Mouse (Mus musculus) embryonic facial prominence, embryonic 12.5 days (tissue): ENCODE data around the gene Foxred2. TPM values are rescaled to one million over a fixed set of nuclear protein-coding genes. Genes with fewer than 3 reads are reported as not detected.

Source experiments
- ATAC-seq: fragments of 200-750 bp; cut with Nextera tagmentation; 2 replicates; pipeline ENCODE4 v1.8.0; 2017; ENCODE audit not compliant: insufficient number of reproducible peaks, insufficient read depth, low FRiP score, low TSS enrichment
- H3K27ac ChIP-seq: fragments of 300-500 bp; sonication (generic); 2 replicates; pipeline ENCODE4 v1.5.1; 2016; ENCODE audit warnings: mild to moderate bottlenecking
- H3K27me3 ChIP-seq: fragments of 300-500 bp; sonication (generic); 2 replicates; pipeline ENCODE4 v1.6.1; 2016; ENCODE audit warnings: mild to moderate bottlenecking, moderate library complexity
- H3K36me3 ChIP-seq: fragments of 300-500 bp; sonication (generic); 2 replicates; pipeline ENCODE4 v1.6.1; 2016; ENCODE audit warnings: mild to moderate bottlenecking
- H3K4me1 ChIP-seq: fragments of 300-500 bp; sonication (generic); 2 replicates; pipeline ENCODE4 v1.6.1; 2016
- H3K4me2 ChIP-seq: fragments of 300-500 bp; sonication (generic); replicated peaks from 2 replicates; pipeline ENCODE4 v1.6.1; 2016; ENCODE audit warnings: mild to moderate bottlenecking, moderate library complexity
- H3K4me3 ChIP-seq: fragments of 300-500 bp; sonication (generic); 2 replicates; pipeline ENCODE4 v1.5.1; 2016; ENCODE audit warnings: mild to moderate bottlenecking
- H3K9ac ChIP-seq: fragments of 300-500 bp; sonication (generic); 2 replicates; pipeline ENCODE4 v1.6.1; 2016; ENCODE audit warnings: mild to moderate bottlenecking, moderate library complexity
- H3K9me3 ChIP-seq: fragments of 300-500 bp; sonication (generic); 2 replicates; pipeline ENCODE4 v1.6.1; 2016; ENCODE audit warnings: mild to moderate bottlenecking, moderate library complexity
- WGBS: fragments of 180-500 bp; shearing (Covaris S2); methylation state at CpG from one replicate; pipeline ENCODE4 v1.1.7; 2016; 5-methylcytosine and 5-hydroxymethylcytosine counted together
- polyA plus RNA-seq: library from polyadenylated mRNA; unstranded; fragments of >200 nt; fragmentation: Nextera tagmentation; extraction: Ambion mirVana; gene quantifications from 2 replicates; pipeline ENCODE4 v1.2.1, GENCODE M21; 2016

Foxred2 gene
- polyA plus RNA-seq, 1 experiment from 2014 or later: 8.6 TPM

DNA sequence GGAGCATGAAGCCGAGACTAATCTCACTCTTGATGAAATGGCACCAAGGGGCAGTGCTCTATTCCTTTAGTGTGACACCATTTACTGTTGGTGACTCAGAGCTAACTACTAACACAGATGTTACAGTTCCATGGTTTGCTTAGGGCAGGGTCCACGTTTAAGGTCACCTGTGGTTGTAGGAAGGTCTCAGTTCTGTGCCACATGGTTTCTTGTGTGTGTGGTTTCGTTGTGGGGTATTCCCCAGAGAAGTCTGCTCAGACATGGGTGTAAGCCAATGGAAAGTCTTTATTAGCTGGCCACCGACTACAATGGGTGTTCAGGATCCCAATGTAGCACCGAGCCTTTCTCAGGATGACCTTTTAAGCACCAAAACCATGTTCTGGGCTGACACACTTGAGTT lies 18.0 kb downstream of the Foxred2 start:
- 78% methylated on average over 5 of the region's 5 CpGs for WGBS
- H3K4me3 ChIP-seq: no peak overlapping the region
- no peak overlapping the region for H3K27ac ChIP-seq
- H3K36me3 ChIP-seq: peaks cover 14% of the 10 kb centered on the region
- H3K27me3 ChIP-seq: no peaks in the 10 kb centered on the region
- peaks cover 4% of the 10 kb centered on the region; the same call in 1 of the 2 replicates for H3K4me1 ChIP-seq
- H3K9ac ChIP-seq: no peak overlapping the region
- ATAC-seq: no peak
- H3K4me2 ChIP-seq: no peak overlapping the region
- no peaks in the 10 kb centered on the region for H3K9me3 ChIP-seq

GRCm38 (mm10) chr15:77935673-77936375 lies 20.7 kb downstream of the Foxred2 start:
- no peaks in the 10 kb centered on the region for H3K9me3 ChIP-seq
- 78% methylated on average over 14 of the region's 14 CpGs for WGBS
- ATAC-seq: no peak
- H3K4me1 ChIP-seq: peaks cover 4% of the 10 kb centered on the region; the same call in 1 of the 2 replicates
- H3K27ac ChIP-seq: no peak overlapping the region
- H3K9ac ChIP-seq: 0 out of 2 replicates have a peak overlapping the region, but pooled peaks have one; percentile 13
- no peaks in the 10 kb centered on the region for H3K27me3 ChIP-seq
- no peak overlapping the region for H3K4me3 ChIP-seq
- H3K36me3 ChIP-seq: no peaks in the 10 kb centered on the region
- H3K4me2 ChIP-seq: no peak overlapping the region

- no peak overlapping the region for H3K4me2 ChIP-seq
- no peaks in the 10 kb centered on the region for H3K9me3 ChIP-seq
- no peak overlapping the region for H3K4me3 ChIP-seq
- no peaks in the 10 kb centered on the region for H3K27me3 ChIP-seq
- H3K27ac ChIP-seq: no peak overlapping the region
- no peak overlapping the region for H3K9ac ChIP-seq
- H3K36me3 ChIP-seq: no peaks in the 10 kb centered on the region
- whole genome bisulfite sequencing: 61% methylated on average over 5 of the region's 5 CpGs
- ATAC-seq: no peak
- H3K4me1 ChIP-seq: peaks cover 5% of the 10 kb centered on the region
These were observed 21.6 kb downstream of the Foxred2 start for GRCm38 (mm10) chr15:77934968-77935367.

DNA sequence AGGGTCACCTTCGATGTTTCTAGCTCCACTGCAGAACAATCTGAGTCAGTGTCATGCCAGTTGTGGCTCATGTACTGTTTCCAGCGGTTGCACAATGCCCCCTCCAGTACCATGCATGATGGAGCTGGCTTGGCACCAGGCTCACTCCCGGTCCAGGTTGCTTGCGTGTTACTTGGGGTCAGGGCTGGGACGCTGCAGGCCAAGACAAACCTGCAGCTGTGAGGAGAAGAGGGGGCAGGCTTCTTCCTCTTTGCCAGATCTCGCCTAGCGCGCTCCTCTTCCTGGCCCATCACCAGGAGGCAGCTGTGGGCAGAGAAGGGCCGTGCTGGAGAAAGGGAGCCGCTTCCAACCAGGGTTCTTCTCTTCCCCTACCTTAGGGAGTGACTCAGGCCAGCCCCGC lies 22.2 kb downstream of the Foxred2 start:
- H3K27me3 ChIP-seq: no peaks in the 10 kb centered on the region
- H3K9ac ChIP-seq: no peak overlapping the region
- H3K4me2 ChIP-seq: no peak overlapping the region
- no peak overlapping the region for H3K27ac ChIP-seq
- no peaks in the 10 kb centered on the region for H3K36me3 ChIP-seq
- ATAC-seq: no peak
- 75% methylated on average over 11 of the region's 11 CpGs for WGBS
- no peak overlapping the region for H3K4me3 ChIP-seq
- H3K9me3 ChIP-seq: no peaks in the 10 kb centered on the region
- H3K4me1 ChIP-seq: peaks cover 11% of the 10 kb centered on the region

DNA sequence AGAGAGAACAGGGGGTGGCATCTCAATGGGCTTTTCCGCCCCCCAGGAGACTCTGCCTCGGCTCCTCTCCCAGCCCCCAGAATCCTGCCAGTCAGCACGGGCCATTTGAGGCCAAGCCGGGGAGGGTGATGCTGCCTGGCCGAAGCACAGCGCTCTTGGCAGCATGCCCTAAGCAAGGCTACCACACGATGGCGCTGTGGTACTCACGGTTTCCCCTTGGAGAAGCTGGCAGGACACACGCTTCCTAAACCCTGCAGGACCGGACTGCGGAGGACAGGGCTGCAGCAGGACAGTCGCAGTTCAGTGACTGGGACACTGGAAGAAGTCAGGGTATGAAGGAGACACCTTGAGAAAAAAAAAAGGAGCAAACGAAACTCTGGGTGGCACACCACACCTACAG lies 22.8 kb downstream of the Foxred2 start:
- H3K9me3 ChIP-seq: no peaks in the 10 kb centered on the region
- no peak for ATAC-seq

GRCm38 (mm10) chr15:77933222-77933621 lies 23.3 kb downstream of the Foxred2 start:
- WGBS: 75% methylated on average over 3 of the region's 3 CpGs
- H3K27ac ChIP-seq: no peak overlapping the region
- H3K9me3 ChIP-seq: no peaks in the 10 kb centered on the region
- H3K4me1 ChIP-seq: peaks cover 12% of the 10 kb centered on the region
- no peak overlapping the region for H3K4me3 ChIP-seq
- no peaks in the 10 kb centered on the region for H3K27me3 ChIP-seq
- H3K9ac ChIP-seq: peak overlapping the region; percentile 34; the same call in 1 of the 2 replicates
- no peak overlapping the region for H3K4me2 ChIP-seq
- no peaks in the 10 kb centered on the region for H3K36me3 ChIP-seq
- ATAC-seq: no peak

More for the DNA sequence above, 22.8 kb downstream of the Foxred2 start:
- no peak overlapping the region for H3K27ac ChIP-seq
- H3K36me3 ChIP-seq: no peaks in the 10 kb centered on the region
- WGBS: 2% methylated on average over 14 of the region's 14 CpGs
- H3K27me3 ChIP-seq: no peaks in the 10 kb centered on the region
- peak overlapping the region; percentile 34 for H3K9ac ChIP-seq
- H3K4me3 ChIP-seq: no peak overlapping the region
- H3K4me1 ChIP-seq: peaks cover 12% of the 10 kb centered on the region
- peak overlapping the region; percentile 36 for H3K4me2 ChIP-seq

- WGBS: 65% methylated on average over 6 of the region's 6 CpGs
- no peak overlapping the region for H3K4me3 ChIP-seq
- no peaks in the 10 kb centered on the region for H3K27me3 ChIP-seq
- H3K27ac ChIP-seq: no peak overlapping the region
- H3K36me3 ChIP-seq: peaks cover 7% of the 10 kb centered on the region
- H3K9ac ChIP-seq: no peak overlapping the region
- no peak overlapping the region for H3K4me2 ChIP-seq
- no peak for ATAC-seq
- H3K9me3 ChIP-seq: no peaks in the 10 kb centered on the region
- peaks cover 20% of the 10 kb centered on the region for H3K4me1 ChIP-seq
These were observed 24.9 kb downstream of the Foxred2 start for GRCm38 (mm10) chr15:77931689-77932016.

- H3K4me2 ChIP-seq: no peak overlapping the region
- ATAC-seq: no peak
- H3K36me3 ChIP-seq: peaks cover 11% of the 10 kb centered on the region
- H3K9me3 ChIP-seq: no peaks in the 10 kb centered on the region
- H3K27ac ChIP-seq: no peak overlapping the region
- no peaks in the 10 kb centered on the region for H3K27me3 ChIP-seq
- H3K9ac ChIP-seq: no peak overlapping the region
- WGBS: 80% methylated on average over 6 of the region's 6 CpGs
- H3K4me1 ChIP-seq: peaks cover 20% of the 10 kb centered on the region
- no peak overlapping the region for H3K4me3 ChIP-seq
These were observed 25.4 kb downstream of the Foxred2 start for GRCm38 (mm10) chr15:77930986-77931688.

- 60% methylated on average over 8 of the region's 8 CpGs for WGBS
- ATAC-seq: no peak
- peak overlapping the region; percentile 61 for H3K4me3 ChIP-seq
- H3K36me3 ChIP-seq: peaks cover 22% of the 10 kb centered on the region
- no peaks in the 10 kb centered on the region for H3K27me3 ChIP-seq
- H3K9ac ChIP-seq: peak overlapping the region; percentile 62; the same call in 1 of the 2 replicates
- peaks cover 20% of the 10 kb centered on the region for H3K4me1 ChIP-seq
- peak overlapping the region; percentile 71 for H3K4me2 ChIP-seq
- no peaks in the 10 kb centered on the region for H3K9me3 ChIP-seq
- no peak overlapping the region for H3K27ac ChIP-seq
These were observed 26.7 kb downstream of the Foxred2 start for GRCm38 (mm10) chr15:77929804-77930203.

DNA sequence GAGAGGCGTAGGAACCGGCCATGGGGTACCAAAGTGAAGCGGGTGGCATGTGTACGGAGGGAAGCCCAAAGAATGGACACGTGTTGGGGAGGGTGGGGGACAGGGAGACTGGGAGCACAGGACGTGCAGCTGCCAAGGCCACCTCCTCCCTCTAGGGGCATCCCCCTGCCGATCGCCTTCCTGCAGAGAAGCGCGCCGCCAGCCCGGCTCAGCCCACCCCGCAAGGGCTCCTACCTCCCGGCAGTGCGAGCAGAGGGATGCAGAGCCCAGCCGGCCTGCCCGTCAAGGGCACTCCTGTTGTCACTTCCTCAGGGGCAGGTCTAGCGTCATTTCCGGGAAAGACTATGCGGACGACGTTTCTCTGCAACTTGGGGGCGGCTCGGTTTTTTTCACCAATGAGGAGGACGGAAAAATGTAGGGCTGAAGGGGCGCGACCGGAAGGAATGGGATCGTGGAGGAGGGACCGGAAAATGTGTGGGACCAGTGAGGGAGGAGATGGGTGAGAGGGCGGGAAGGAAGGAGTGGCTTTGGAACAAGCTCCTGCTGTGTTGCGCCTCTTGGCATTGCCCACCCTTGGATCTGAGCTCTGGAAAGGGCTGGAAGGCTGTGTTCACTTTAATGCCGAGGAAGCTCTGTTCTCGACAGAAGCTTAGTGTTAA lies 27.7 kb downstream of the Foxred2 start, which contains the start of gene Txn2:
Gene Txn2 (minus strand): TSS at position 334 of the 659 bp plus-strand sequence.
- peak within 1 kb of the TSS; percentile 71 for H3K4me2 ChIP-seq
- H3K36me3 ChIP-seq: peaks cover 32% of the 10 kb centered on the region
- peak within 1 kb of the TSS; percentile 73 for H3K27ac ChIP-seq
- no peaks in the 10 kb centered on the region for H3K9me3 ChIP-seq
- H3K4me3 ChIP-seq: peak within 1 kb of the TSS; percentile 61
- peak; percentile 94 for ATAC-seq
- WGBS: under 1% methylated on average over 34 of the region's 34 CpGs
- H3K4me1 ChIP-seq: peaks cover 20% of the 10 kb centered on the region
- H3K9ac ChIP-seq: peak within 1 kb of the TSS; percentile 62
- H3K27me3 ChIP-seq: no peaks in the 10 kb centered on the region

DNA sequence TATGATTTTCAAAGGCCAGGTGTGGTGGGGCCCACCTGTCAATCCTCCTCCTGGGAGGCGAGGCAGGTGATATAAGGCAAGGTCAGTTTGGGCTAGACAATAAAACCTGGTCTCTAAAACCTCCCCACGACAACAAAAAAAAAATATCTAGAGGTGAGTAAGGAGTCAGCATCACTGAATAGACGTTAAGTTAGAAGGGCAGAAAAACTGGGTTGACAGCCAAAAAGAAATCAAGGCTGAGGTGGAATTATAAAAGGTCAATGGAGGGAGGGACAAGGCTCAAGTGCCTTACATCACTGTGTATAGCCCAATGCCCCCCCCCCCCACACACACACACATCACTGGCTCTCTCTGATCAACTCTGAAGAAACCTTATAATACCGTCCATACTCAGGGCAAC lies 28.4 kb downstream of the Foxred2 start:
- Histone ChIP-seq H3K27me3 (no peaks in the 10 kb centered on the region), H3K4me3 (peak overlapping the region; percentile 61), H3K4me1 (peaks cover 17% of the 10 kb centered on the region), H3K4me2 (peak overlapping the region; percentile 65), H3K9ac (peak overlapping the region; percentile 61), H3K27ac (0 out of 2 replicates have a peak overlapping the region, but pooled peaks have one; percentile 73), H3K36me3 (peaks cover 36% of the 10 kb centered on the region), H3K9me3 (no peaks in the 10 kb centered on the region)
- ATAC-seq: no peak
- 32% methylated on average over 4 of the region's 4 CpGs for WGBS
